In the genomic region with DNA sequence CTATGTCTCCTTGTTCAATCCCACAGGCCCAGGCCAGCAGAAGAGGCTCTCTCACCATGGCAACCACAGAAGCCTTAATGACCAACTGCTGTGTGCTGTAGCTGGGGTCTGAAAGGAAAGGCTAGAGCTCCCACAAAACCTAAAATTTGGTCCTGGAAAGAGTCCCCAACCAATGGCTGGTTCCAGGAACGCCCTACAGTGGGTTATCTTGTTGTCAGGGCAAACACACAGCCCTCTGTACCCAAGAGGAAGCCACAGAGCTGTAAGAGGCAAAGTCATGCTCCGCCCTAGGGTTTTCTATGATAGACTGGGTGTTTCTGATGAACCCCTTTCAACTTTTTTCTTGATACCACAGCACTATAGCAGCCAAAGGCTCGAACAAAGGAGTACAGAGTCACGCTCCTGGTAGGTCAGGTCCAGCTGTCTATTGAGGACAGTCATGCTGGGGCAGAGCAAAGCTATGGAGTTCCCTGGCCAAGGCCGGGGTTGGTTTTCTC, we compare ENCODE assay signal across 8 mouse cellular contexts.
DNase-seq lines count a peak whose midpoint lies in the region; ATAC-seq lines count a peak whose summit lies in the region.

No protein-coding gene starts in this region.

- peak; percentile 85 for DNase-seq in heart, adult 11 months
- no peak for DNase-seq in limb, embryonic 10.5 days (ENCODE audit: low spot score)
- peak; percentile 51 to 52 for DNase-seq in natural killer cell, adult 2 months (ENCODE audit: low spot score in 2 of 2)
- DNase-seq in adrenal gland, adult (ENCODE audit: inconsistent age in 2 of 2, low spot score in 1 of 2) = no peak
- no peak for DNase-seq in urinary bladder, postnatal 25 days (ENCODE audit: low spot score)

- H3K27me3 ChIP-seq in heart, embryonic 11.5 days (ENCODE audit: control insufficient read depth, insufficient read depth, low read length) = no peaks in the 10 kb centered on the region
- H3K27me3 ChIP-seq in embryonic facial prominence, embryonic 12.5 days = 0 out of 2 replicates have a peak, but pooled peaks cover 2% of the 10 kb centered on the region
- H3K27me3 ChIP-seq in limb, embryonic 10.5 days (ENCODE audit: low read depth, poor library complexity, severe bottlenecking) = no peaks in the 10 kb centered on the region
- H3K27me3 ChIP-seq in kidney, embryonic 14.5 days (ENCODE audit: control insufficient read depth, insufficient read depth, low read length) = no peaks in the 10 kb centered on the region

- no peak overlapping the region for H3K4me3 ChIP-seq in heart, embryonic 11.5 days (ENCODE audit: low read depth, low read length)
- no peak overlapping the region for H3K4me3 ChIP-seq in embryonic facial prominence, embryonic 12.5 days
- no peak overlapping the region for H3K4me3 ChIP-seq in limb, embryonic 10.5 days
- H3K4me3 ChIP-seq in kidney, embryonic 14.5 days (ENCODE audit: low read length) = no peak overlapping the region

- peaks cover 13% of the 10 kb centered on the region for H3K4me1 ChIP-seq in heart, embryonic 11.5 days (ENCODE audit: control insufficient read depth, insufficient read depth, low read length)
- peaks cover 17% of the 10 kb centered on the region for H3K4me1 ChIP-seq in embryonic facial prominence, embryonic 12.5 days
- peaks cover 75% of the 10 kb centered on the region for H3K4me1 ChIP-seq in limb, embryonic 10.5 days
- H3K4me1 ChIP-seq in kidney, embryonic 14.5 days (ENCODE audit: control insufficient read depth, insufficient read depth, low read length) = 0 out of 2 replicates have a peak, but pooled peaks cover 13% of the 10 kb centered on the region

- no peaks in the 10 kb centered on the region for H3K9me3 ChIP-seq in heart, embryonic 11.5 days (replicated peaks; ENCODE audit: control insufficient read depth, low read length)
- no peaks in the 10 kb centered on the region for H3K9me3 ChIP-seq in embryonic facial prominence, embryonic 12.5 days
- H3K9me3 ChIP-seq in limb, embryonic 10.5 days (replicated peaks) = no peaks in the 10 kb centered on the region
- no peaks in the 10 kb centered on the region for H3K9me3 ChIP-seq in kidney, embryonic 14.5 days (ENCODE audit: control insufficient read depth, low read length)

- no peak overlapping the region for H3K4me2 ChIP-seq in heart, embryonic 11.5 days
- H3K4me2 ChIP-seq in embryonic facial prominence, embryonic 12.5 days (replicated peaks) = no peak overlapping the region
- no peak overlapping the region for H3K4me2 ChIP-seq in kidney, embryonic 14.5 days (replicated peaks; ENCODE audit: low read depth, low read length)

- WGBS in heart, embryonic 11.5 days (ENCODE audit: insufficient replicate concordance) = 62% methylated on average over 5 of the region's 5 CpGs
- 75% methylated on average over 5 of the region's 5 CpGs for WGBS in embryonic facial prominence, embryonic 12.5 days
- 81% methylated on average over 5 of the region's 5 CpGs for WGBS in limb, embryonic 10.5 days
- 93% methylated on average over 5 of the region's 5 CpGs for WGBS in kidney, embryonic 14.5 days

- H3K9ac ChIP-seq in heart, embryonic 11.5 days (ENCODE audit: low read depth, low read length) = no peak overlapping the region
- no peak overlapping the region for H3K9ac ChIP-seq in embryonic facial prominence, embryonic 12.5 days
- H3K9ac ChIP-seq in kidney, embryonic 14.5 days (ENCODE audit: low read depth, low read length) = no peak overlapping the region

- no peak overlapping the region for H3K27ac ChIP-seq in heart, embryonic 11.5 days (ENCODE audit: low read depth, low read length)
- peak overlapping the region; percentile 46; the same call in 1 of the 2 replicates for H3K27ac ChIP-seq in embryonic facial prominence, embryonic 12.5 days
- peak overlapping the region; percentile 16; the same call in 1 of the 2 replicates for H3K27ac ChIP-seq in limb, embryonic 10.5 days
- H3K27ac ChIP-seq in kidney, embryonic 14.5 days (ENCODE audit: low read depth, low read length) = no peak overlapping the region

- no peaks in the 10 kb centered on the region for H3K36me3 ChIP-seq in heart, embryonic 11.5 days (ENCODE audit: control insufficient read depth, insufficient read depth, low read length)
- H3K36me3 ChIP-seq in embryonic facial prominence, embryonic 12.5 days = no peaks in the 10 kb centered on the region
- H3K36me3 ChIP-seq in limb, embryonic 10.5 days = no peaks in the 10 kb centered on the region
- H3K36me3 ChIP-seq in kidney, embryonic 14.5 days (ENCODE audit: control insufficient read depth, insufficient read depth, low read length) = no peaks in the 10 kb centered on the region

- ATAC-seq in heart, embryonic 11.5 days (replicated peaks; ENCODE audit: insufficient number of reproducible peaks, low FRiP score, low TSS enrichment) = no peak
- no peak for ATAC-seq in embryonic facial prominence, embryonic 12.5 days (ENCODE audit: insufficient number of reproducible peaks, insufficient read depth, low FRiP score, low TSS enrichment)
- no peak for ATAC-seq in kidney, embryonic 14.5 days (ENCODE audit: low FRiP score, low TSS enrichment)

Comparison
In these comparisons a context has a peak if more than half of its experiments do, and no peak if none do; other contexts are left out.
1. DNase-seq: peak in heart, adult 11 months (single experiment) and natural killer cell, adult 2 months (2 of 2); none in limb, embryonic 10.5 days (single experiment), adrenal gland, adult (0 of 2) and urinary bladder, postnatal 25 days (single experiment).
2. H3K27ac ChIP-seq: peak in embryonic facial prominence, embryonic 12.5 days (single experiment) and limb, embryonic 10.5 days (single experiment); none in heart, embryonic 11.5 days (single experiment) and kidney, embryonic 14.5 days (single experiment).